Mouse (Mus musculus): ENCODE data around the gene Zfp512b.
A peak's percentile ranks its signal among the peaks of the same experiment; 100 is the strongest.

The Zfp512b gene

DNA sequence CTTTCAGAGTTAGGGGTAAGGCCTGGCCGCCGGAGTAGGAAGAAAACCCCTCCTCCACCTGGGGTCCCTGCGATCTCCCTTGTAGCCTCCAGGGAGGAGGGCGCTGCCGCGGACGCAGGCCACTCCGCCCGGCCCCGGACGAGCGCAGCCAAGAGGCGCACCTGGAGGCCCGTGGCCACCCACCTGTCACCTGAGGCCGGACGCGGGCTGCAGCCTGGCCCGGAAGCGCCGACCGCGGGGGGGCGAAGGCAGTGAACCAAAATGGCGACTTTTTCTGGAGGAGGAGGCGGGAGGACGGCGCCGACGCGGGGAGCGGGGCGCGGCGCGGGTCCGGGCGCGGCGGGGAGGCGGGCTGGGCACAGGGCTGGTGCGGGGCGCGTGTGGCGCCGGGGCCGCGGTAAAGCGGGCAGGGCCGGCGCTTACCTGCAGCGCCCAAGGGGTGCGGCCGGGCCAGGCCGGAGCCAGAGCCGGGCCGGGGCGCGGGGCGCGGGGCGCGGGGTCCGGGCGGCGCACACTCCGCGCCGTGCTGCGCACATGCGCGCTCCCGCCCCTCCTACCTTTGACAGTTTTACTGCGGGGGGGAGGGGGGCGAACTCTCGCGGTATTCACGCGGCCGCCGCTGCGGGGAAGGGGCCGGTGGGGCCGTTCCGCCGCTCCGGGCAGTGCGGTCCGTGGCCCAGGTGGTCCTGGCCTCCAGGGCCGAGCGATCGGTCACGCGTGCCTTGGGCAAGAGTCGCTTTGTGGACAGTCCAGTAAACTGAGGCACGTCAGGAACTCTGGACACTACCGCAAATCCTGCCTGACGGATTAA is at the start of gene Zfp512b:
Zfp512b (minus strand) TSS at position 573 of the 811 bp plus-strand sequence.
- peak in 1 of 2 experiments; percentile 48 for DNase-seq (ENCODE audit: low spot score in 2 of 2)

DNA sequence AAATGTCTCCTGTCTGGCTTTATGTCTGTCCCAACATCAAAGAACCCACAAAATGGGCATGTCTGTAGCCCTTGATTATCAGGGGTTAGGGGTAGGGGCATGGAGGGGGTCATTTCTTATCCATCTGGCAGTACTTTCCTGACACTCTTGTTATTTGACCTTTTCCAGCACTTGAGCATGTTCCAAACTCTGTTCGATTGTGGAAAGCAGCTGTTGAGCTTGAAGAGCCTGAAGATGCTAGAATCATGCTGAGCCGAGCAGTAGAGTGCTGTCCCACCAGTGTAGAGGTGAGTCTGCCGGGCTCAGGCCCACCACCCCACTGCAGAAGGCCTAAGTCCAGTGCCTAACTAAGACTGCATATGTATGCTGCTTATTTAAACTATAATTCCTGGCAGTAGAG is 43.3 kb upstream of the Zfp512b start:
- no peak for DNase-seq (ENCODE audit: low spot score in 2 of 2)

DNA sequence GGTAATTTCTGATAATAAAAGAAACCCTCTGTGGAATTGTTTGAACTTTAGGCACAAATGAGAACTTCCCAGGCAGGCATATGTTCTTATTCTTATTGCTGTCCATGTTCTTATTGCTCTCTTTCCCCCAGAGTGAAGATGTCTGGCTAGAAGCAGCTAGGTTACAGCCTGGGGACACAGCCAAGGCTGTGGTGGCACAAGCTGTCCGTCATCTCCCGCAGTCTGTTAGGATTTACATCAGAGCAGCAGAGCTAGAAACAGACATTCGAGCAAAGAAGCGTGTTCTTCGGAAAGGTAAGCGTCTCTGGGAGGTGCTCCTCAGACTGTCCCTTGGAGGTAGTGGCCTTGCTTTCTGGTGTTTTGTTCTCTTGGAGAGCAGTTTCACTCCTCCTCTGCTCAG is 40.0 kb upstream of the Zfp512b start:
- no peak for DNase-seq (ENCODE audit: low spot score in 2 of 2)

DNA sequence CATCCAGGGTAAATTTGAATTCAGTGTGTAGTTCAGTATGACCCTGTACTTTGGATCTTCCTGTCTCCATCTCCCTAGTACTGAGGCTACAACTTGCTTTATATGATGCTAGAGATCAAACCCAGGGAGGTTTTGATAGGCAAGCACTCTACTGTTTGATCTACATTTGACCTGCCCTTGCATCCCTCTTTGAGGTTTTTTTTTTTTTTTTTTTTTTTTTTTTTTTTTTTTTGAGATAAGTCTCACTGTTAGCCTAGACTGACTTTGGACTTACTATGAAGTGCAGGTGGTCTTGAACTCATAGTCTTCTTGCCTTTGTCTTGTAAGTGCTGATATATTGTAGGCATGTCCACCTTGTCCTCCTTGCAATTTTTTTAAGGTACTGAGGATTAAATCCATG is 35.9 kb upstream of the Zfp512b start:
- DNase-seq (ENCODE audit: low spot score in 2 of 2): no peak

DNA sequence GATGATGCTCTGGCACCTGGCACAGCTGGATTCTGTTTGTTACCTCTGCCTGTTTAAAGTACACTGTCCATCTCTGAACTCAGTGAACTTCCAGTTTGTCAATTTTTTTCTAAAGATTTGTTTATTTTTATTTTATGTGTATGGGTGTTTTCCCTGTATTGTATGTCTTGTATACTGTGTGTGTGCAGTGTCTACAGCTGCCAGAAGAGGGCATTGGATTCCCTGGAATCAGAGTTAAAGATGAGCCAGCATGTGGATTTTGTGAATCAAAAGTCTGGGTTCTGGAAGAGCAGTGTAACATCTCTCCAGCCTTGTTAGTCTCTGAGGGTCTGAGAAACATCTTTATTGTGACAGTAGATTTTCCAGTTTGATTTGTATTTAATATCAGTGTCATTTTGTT is 30.8 kb upstream of the Zfp512b start:
- no peak for DNase-seq (ENCODE audit: low spot score in 2 of 2)

DNA sequence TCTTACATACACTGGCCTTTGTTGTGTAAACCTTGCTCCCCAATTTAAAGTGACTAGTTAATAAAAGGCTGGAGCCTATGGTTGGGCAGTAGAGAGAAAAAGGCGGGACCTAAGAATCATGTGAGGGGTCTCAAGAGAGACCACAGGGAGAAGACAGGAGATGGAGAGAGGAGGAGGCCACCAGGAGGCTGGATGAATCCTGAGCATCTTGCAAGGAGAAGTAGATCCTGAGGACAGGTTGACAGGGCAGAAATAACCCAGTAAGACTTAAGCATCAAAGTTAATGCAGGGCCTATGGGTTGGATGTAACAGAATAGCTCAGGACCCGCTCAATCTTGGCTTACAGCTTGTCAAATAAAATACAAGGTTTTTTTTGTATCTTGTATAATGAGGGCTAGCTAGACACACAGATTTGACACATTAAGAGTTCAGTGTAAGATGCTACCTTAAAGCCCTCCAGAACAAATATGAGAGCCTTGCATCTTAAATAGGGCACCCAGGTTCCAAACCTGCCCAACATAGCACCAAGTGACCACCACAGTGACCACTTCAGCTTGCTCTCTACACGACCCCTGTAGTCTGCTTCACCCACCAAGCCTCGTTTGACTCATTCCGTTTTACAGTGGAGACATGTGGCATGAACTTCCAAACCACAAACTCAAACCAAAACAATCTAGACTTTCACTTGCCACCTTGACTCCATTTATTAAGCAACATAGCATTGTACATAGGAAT is 26.3 kb upstream of the Zfp512b start:
- DNase-seq (ENCODE audit: low spot score in 2 of 2): no peak

DNA sequence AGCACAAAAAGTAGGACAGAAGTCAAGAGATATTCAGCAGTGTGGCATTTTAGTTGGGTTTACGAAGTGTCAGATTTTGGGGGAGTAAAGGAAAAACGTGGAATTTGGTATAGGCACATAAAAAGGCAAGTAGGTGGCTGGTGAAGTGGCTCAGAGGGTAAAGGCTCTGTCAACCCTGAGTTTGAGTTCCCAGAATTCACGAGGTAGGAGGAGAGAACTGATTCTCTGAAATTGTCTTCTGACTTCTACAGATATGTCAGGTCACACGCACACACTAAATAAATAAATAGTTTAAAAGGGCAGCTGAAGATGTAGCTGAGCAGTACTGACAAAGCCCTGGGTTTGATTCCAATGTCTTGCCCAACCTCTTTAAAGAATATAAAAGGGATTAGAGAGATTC is 9.8 kb upstream of the Zfp512b start:
- no peak for DNase-seq (ENCODE audit: low spot score in 2 of 2)

DNA sequence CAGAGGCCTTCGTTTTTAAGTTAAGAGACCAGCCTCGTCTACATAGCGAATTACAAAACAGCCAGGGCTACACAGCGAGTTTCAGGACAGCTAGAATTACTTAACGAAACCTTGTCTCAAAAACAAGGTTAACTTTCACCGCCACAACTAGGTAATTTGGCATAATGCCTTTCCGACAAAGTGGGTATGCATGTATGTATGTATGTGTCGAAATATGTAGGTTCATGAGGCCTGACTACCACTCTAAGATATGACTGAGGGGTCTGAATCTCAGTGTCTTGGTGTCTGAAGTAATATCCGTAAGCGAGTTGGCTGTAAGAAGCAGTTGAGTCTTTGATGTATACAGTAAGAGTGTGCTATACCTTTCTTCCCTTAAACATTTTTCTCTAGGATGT is 9.1 kb upstream of the Zfp512b start:
- DNase-seq (ENCODE audit: low spot score in 2 of 2): no peak

DNA sequence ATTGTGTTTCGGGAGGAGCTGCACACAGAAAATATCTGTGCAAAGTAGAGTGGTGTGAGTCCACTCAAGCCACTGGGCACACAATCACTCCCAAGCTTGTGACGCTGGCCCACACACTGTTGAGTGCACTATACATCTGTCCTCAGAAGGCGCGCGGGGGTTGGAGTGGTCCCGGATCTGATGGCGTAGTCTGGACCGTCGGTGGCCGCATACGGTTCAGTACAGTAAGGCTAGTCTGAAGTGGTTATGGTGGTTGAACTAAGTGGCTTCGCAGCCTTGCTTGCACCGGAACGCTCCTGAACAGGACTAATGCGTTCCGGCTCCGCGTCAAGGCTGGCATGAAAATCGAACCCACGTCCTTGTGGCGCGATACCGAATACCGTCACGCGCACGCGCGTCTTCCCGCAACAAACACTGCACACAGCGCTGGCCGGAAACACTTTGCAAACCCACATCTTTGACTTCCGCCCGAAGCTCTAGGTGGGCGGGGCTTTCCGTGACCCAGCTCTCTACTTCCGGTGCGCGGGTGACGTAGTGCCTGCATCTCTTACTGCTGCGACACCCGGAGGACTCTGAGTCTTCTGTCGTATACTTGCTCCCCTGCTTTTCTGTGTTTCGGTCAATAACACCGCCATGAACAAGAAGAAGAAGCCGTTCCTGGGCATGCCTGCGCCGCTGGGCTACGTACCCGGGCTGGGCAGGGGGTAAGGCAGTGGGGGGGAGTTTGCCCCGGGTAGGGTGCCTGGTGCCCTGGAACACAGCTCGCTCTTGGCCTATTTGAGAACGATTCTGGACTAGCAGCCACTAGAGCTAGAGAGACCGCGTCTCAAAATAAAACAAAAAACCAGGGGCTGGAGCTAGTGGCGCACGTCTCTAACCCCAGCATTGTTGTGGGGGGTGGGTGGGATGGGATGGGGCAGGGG is 8.5 kb upstream of the Zfp512b start:
- peak; percentile 93 to 95 for DNase-seq (ENCODE audit: low spot score in 2 of 2)

DNA sequence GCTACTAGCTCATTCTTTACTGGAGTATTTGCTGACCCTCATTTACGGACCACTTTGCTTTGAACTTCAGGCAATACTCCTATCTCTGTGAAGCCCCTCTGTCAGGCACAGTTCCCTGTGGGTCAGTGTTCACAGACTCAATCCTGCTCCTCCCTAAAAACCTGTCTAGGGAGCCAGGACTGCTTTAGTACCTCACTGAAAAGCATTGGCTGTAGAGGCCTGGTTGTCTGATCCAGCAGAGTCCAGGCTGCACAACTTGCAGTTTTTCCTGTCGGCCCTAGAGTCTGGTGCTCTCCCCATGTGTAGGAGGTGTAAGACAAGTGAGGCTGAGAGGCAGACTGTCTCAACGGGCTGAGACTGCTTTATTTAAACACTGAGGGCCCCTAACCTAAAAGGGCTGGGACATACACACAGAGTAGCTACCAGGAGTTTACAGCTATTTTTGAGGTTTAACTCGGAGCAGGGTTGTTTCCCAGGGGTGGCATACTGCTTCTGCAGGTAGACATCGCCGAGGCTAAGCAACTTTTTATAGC is 7.7 kb upstream of the Zfp512b start:
- no peak for DNase-seq (ENCODE audit: low spot score in 2 of 2)

DNA sequence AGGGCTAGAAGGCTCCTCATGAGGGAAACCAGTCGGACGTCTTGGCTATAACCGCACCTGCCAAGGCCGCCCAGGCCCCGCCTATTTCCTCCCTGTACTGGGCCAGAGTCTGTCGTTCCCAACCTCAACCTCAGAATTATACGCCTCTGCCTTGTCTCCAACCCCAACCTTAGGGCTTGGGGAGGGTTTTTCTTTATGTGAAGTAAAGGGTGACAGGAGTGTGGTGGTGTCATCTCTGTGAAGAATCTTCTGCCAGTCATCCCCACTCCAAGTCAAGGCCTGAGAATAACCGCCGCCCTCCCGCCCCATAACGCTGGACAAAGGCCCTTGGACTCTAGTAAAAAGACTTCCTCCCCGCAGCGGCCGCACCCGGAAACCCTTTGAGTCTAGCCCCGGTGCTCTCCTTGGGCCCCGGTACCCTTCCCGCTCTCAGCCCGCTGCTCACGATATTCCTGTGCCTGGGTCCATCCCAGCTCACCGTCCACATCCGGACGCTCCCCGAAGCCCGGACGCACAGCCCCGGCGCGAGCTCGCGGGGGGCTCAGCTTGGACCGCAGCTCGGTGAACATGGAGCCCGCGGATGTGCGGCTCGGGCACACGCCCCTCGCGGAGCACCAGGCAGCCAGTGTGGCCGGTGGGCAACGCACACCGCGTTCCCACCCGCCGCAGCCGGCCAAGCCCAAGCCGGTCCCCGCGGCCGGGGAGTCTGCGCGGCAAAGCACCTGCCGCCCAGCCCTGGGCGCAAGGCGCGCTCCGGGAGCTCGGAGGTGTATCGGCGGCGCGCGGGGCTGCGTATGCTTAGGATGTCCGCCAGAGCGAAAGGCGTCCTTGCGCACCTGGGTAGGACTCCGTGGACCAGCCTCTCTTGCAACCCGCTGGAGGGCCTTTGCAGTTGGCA is 6.1 kb upstream of the Zfp512b start, which contains the start of gene Samd10:
Samd10 (minus strand) TSS at position 759 of the 898 bp plus-strand sequence.
- no peak for DNase-seq (ENCODE audit: low spot score in 2 of 2)

DNA sequence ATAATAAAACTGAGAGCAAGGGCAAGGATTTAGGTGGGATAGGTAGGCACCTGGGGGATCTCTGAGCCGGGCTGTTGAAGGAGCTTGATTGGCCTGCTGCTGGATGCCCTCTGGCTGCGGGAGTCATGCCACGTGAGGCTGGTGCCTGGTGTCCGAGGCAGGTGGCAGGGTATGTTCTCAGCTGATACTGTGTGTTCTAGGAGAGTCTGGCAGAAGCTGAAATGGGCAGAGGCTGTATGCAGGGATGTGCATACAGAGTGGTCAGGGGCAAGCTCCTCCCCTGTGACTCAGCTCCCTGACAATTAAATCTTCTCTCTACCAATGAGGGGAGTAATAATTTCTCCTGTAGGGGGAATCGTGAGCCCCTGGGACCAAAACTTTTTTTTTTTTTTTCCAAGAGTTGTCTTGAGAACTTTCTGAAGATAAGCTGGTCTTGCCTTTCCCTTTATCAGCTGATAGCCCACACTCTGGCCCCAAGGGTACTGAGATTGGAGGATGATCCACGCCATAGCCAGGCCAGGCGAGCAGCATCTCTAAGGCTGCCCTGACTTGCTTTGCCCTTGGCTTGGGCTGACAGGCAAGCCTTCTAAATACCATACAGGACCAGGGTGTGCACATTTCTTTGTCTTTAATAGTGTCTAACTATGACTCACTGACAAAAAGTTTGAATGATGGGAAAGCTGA is 4.9 kb upstream of the Zfp512b start:
- DNase-seq (ENCODE audit: low spot score in 2 of 2): no peak

DNA sequence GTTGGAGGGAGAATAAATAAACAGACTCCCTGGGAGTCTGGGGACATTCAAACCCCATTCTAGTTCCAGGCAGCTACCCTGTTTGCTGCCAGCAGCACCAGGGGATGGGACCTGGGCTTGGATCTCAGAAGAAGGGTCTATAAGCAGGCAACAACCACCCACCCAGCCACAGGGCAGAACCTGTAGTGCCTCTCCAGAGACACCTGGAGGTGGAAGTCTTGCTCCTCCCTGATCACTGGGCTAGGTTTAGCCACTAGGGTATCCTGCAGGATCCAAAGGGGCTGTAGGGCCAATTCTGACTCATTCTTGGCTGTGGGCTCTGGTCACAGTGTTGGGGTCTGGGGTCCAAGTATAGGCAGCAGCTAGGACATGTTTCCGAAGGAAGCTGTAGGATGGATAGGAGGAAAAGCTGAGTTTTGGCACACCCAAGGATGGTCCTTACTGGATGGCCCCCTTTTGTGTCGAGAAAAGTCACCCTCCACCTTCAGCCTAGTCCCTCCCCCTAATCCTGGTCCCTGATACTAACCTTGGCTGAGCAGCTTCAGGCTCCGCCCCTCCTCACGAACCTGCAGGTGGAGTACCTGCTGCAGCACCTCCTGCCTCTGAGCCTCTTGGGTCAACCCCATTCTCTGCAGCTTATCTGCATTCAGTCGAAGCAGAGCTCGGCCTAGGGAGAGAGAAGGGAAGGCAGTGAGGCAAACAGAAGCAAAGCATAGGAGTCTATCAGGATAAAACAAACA is 3.8 kb upstream of the Zfp512b start:
- no peak for DNase-seq (ENCODE audit: low spot score in 2 of 2)

DNA sequence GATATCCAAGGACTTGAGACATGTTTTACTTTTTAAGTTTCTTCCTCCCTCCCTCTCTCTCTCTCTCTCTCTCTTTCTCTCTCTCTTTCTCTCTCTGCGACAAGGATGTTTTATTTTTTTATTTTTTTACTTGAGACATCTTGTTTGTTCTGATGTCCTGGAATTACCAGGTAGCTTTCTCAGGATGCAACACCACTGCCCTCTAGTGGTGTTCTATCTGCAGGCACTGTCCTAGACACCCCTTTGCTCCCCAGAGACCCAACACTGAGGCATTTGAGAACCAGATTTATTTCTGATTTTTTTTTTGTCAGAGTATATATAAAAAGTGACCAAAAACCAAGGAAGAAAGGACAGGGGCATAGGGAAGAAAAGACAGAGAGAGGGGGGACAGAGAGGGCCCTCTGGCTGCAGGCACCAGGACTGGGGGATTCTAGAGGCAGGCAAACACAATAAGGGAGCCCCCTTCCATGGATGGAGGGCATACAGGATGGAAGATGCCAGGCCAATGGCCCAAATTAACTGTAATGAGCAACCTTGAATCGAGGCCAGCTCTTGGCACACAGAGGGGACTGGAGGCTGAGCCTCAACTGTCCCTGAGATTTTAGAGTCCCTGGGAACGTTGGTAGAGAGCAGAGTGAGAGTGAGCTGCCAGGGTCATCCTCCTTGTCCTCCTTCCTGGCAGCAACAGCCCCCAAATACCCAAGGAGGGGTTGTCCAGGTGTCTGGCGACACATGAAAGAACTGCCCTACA is 2.5 kb upstream of the Zfp512b start:
- no peak for DNase-seq (ENCODE audit: low spot score in 2 of 2)

DNA sequence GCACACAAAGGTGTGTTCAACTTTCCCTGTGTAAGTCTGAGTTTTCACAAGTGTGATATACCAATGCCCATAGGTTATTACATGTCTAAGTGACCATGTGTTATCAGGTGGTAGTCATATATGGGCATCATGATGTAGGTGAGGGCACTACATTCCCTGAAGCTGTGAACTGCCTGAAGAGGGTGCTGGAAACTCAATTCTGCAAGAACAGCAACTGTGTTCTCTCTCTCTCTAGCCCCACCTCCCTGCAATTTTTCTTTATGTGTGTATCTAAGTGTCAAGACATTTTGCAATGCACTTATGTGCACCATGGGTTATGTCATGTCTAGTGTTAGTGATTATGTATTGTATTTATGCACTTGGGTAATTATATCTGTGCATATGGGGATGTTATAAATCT is 1.3 kb upstream of the Zfp512b start:
- no peak for DNase-seq (ENCODE audit: low spot score in 2 of 2)

DNA sequence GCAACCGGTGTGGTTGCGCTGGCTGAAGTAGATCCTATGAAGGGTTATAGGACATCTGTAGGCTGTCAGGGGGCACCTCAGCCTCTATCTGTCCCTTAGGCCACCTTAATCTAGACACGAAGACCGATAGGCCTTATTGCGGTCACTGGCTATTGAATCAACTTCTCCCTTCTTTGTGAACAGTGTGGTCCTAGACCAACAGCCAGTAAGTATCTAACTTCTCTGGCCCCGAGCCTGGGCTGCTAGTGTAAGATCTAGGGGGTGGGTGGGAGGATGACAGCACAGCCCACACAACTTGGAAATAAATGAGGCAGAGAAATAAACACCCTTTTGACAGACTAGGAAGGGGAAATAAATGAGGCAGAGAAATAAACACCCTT is 429 bp upstream of the Zfp512b start:
- DNase-seq (ENCODE audit: low spot score in 2 of 2): no peak

DNA sequence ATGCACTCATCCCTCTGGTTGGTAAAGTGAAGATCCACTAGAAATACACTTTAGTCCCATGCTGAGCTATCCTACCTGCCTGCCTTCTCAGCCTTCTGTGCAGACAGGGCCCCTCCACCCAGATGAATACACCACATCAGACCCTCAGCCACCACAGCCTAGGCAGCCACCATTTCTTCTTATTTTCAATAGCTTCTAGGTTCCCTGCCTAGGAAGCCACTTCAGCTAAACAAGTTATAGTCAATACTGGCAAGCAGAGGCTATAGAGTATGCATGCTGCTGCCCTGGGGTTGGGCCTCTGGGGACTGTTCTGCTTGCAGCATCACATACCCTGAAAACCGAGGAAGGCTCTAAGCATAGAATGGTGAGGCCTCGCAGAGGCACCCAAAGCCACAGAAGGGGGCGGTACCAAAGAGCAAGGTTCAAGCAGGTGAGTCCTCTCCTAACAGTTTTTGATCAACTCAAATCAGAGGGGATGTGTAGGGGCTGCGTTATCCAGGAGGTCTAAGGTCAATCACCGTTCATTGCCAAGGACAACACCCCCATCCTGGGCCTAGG is 996 bp downstream of the Zfp512b start, which contains the start of gene Prpf6:
Prpf6 (plus strand) TSS at position 341 of the 558 bp plus-strand sequence.
- no peak for DNase-seq (ENCODE audit: low spot score in 2 of 2)

DNA sequence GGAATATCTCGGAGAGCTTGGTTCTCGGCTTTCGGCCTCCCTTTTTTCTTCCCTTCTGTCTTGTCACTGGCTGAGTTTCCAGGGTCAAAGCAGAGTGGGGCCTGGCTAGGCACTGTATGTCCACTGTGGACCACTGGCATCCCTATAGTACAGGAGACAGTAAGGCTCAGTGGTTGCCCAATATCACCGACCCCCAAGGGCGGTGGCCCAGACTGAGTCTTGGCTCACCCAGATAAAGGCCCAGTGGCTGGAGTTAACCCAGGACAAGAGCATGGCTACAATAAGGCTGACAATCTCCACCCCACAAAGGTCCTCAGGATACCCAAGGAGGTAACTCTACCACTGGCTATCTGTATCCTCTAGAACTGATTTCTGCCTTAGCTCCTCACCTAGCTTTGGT is 2.1 kb downstream of the Zfp512b start:
- no peak for DNase-seq (ENCODE audit: low spot score in 2 of 2)

Data from frontal cortex, postnatal 25 days (tissue).